Mouse (Mus musculus) forebrain, embryonic 16.5 days (tissue): ENCODE results near the gene Ulk2. TPM values are rescaled to one million over a fixed set of nuclear protein-coding genes. Genes with fewer than 3 reads are reported as not detected.
A peak's percentile ranks its signal among the peaks of the same experiment; 100 is the strongest.

Source experiments
- ATAC-seq: fragments of 200-750 bp; cut with Nextera tagmentation; 2 replicates; pipeline ENCODE4 v1.8.0; 2017; ENCODE audit warnings: mild to moderate bottlenecking, moderate library complexity
- H3K27ac ChIP-seq: fragments of 300-500 bp; sonication (generic); 2 replicates; pipeline ENCODE4 v1.5.1; 2014; ENCODE audit warnings: low read length, control low read depth
- H3K27me3 ChIP-seq: fragments of 300-500 bp; sonication (generic); replicated peaks from 2 replicates; pipeline ENCODE4 v1.6.1; 2014; ENCODE audit warnings: low read length; ENCODE audit not compliant: control insufficient read depth, insufficient read depth
- H3K36me3 ChIP-seq: fragments of 300-500 bp; sonication (generic); 2 replicates; pipeline ENCODE4 v1.6.1; 2014; ENCODE audit not compliant: control insufficient read depth, insufficient read depth
- H3K4me1 ChIP-seq: fragments of 300-500 bp; sonication (generic); replicated peaks from 2 replicates; pipeline ENCODE4 v1.6.1; 2014; ENCODE audit warnings: low read length; ENCODE audit not compliant: control insufficient read depth, insufficient read depth
- H3K4me2 ChIP-seq: fragments of 300-500 bp; sonication (generic); 2 replicates; pipeline ENCODE4 v1.6.1; 2014; ENCODE audit warnings: mild to moderate bottlenecking, low read length, control low read depth
- H3K4me3 ChIP-seq: fragments of 300-500 bp; sonication (generic); replicated peaks from 2 replicates; pipeline ENCODE4 v1.5.1; 2014; ENCODE audit warnings: mild to moderate bottlenecking, low read length, control low read depth
- H3K9ac ChIP-seq: fragments of 300-500 bp; sonication (generic); replicated peaks from 2 replicates; pipeline ENCODE4 v1.6.1; 2014; ENCODE audit warnings: low read depth, low read length, control low read depth
- H3K9me3 ChIP-seq: fragments of 300-500 bp; sonication (generic); 2 replicates; pipeline ENCODE4 v1.6.1; 2016; ENCODE audit warnings: low read length; ENCODE audit not compliant: control insufficient read depth
- WGBS: fragments of 180-500 bp; shearing (Covaris S2); extraction: QIAGEN DNeasy Blood & Tissue Kit; methylation state at CpG from one replicate; pipeline ENCODE4 v1.1.7; 2014; 5-methylcytosine and 5-hydroxymethylcytosine counted together
- polyA plus RNA-seq: library from polyadenylated mRNA; unstranded; fragments of >200 nt; fragmentation: Nextera tagmentation; extraction: Ambion mirVana; gene quantifications from 2 replicates; pipeline ENCODE4 v1.2.1, GENCODE M21; 2015

Gene Ulk2
- polyA plus RNA-seq = 38.7 and 41.3 TPM in 2 replicates

- no peaks in the 10 kb centered on the region for H3K36me3 ChIP-seq
- peak within 1 kb of the TSS; percentile 83 for H3K4me2 ChIP-seq
- no peaks in the 10 kb centered on the region for H3K27me3 ChIP-seq
- H3K9me3 ChIP-seq = no peaks in the 10 kb centered on the region
- H3K4me1 ChIP-seq = peaks cover 21% of the 10 kb centered on the region
- peak; percentile 94 for ATAC-seq
- H3K9ac ChIP-seq = peak within 1 kb of the TSS; percentile 100
- H3K4me3 ChIP-seq = peak within 1 kb of the TSS; percentile 98
- peak within 1 kb of the TSS; percentile 98 for H3K27ac ChIP-seq
- 0% methylated on average over 54 of the region's 58 CpGs for WGBS
Observed at GRCm38 (mm10) chr11:61854988-61855411, at the start of gene Ulk2. Gene Ulk2 (minus strand): TSS chr11:61855073.

- H3K27ac ChIP-seq = no peak overlapping the region
- no peaks in the 10 kb centered on the region for H3K4me1 ChIP-seq
- H3K27me3 ChIP-seq = no peaks in the 10 kb centered on the region
- H3K9me3 ChIP-seq = no peaks in the 10 kb centered on the region
- ATAC-seq = no peak
- no peak overlapping the region for H3K9ac ChIP-seq
- no peak overlapping the region for H3K4me2 ChIP-seq
- 82% methylated on average over 5 of the region's 5 CpGs for WGBS
- H3K36me3 ChIP-seq = peaks cover 9% of the 10 kb centered on the region
- H3K4me3 ChIP-seq = no peak overlapping the region
Observed at GRCm38 (mm10) chr11:61882183-61882582, 27.3 kb upstream of the Ulk2 start.

- H3K4me2 ChIP-seq = no peak overlapping the region
- no peaks in the 10 kb centered on the region for H3K4me1 ChIP-seq
- H3K9ac ChIP-seq = no peak overlapping the region
- no peak overlapping the region for H3K27ac ChIP-seq
- no peaks in the 10 kb centered on the region for H3K27me3 ChIP-seq
- H3K4me3 ChIP-seq = no peak overlapping the region
- no peak for ATAC-seq
- H3K36me3 ChIP-seq = peaks cover 12% of the 10 kb centered on the region
- no peaks in the 10 kb centered on the region for H3K9me3 ChIP-seq
Observed at GRCm38 (mm10) chr11:61879921-61880320, 25.0 kb upstream of the Ulk2 start.

GRCm38 (mm10) chr11:61871881-61872280, 17.0 kb upstream of the Ulk2 start:
- no peak overlapping the region for H3K9ac ChIP-seq
- H3K4me3 ChIP-seq = no peak overlapping the region
- no peak overlapping the region for H3K27ac ChIP-seq
- 87% methylated on average over 5 of the region's 5 CpGs for WGBS
- no peaks in the 10 kb centered on the region for H3K9me3 ChIP-seq
- no peak overlapping the region for H3K4me2 ChIP-seq
- H3K4me1 ChIP-seq = no peaks in the 10 kb centered on the region
- H3K27me3 ChIP-seq = no peaks in the 10 kb centered on the region
- peaks cover 25% of the 10 kb centered on the region for H3K36me3 ChIP-seq
- no peak for ATAC-seq

- H3K4me3 ChIP-seq = no peak overlapping the region
- H3K9ac ChIP-seq = no peak overlapping the region
- no peak overlapping the region for H3K4me2 ChIP-seq
- H3K4me1 ChIP-seq = no peaks in the 10 kb centered on the region
- 0 out of 2 replicates have a peak, but pooled peaks cover 4% of the 10 kb centered on the region for H3K36me3 ChIP-seq
- no peaks in the 10 kb centered on the region for H3K9me3 ChIP-seq
- H3K27ac ChIP-seq = no peak overlapping the region
- ATAC-seq = no peak
- no peaks in the 10 kb centered on the region for H3K27me3 ChIP-seq
Observed at GRCm38 (mm10) chr11:61866856-61867255, 12.0 kb upstream of the Ulk2 start.

- Histone ChIP-seq H3K9me3 (no peaks in the 10 kb centered on the region), H3K4me3 (no peak overlapping the region), H3K4me2 (no peak overlapping the region), H3K4me1 (no peaks in the 10 kb centered on the region), H3K27me3 (no peaks in the 10 kb centered on the region), H3K27ac (no peak overlapping the region), H3K9ac (no peak overlapping the region), H3K36me3 (no peaks in the 10 kb centered on the region)
- 78% methylated on average over 6 of the region's 6 CpGs for WGBS
- no peak for ATAC-seq
Observed at GRCm38 (mm10) chr11:61861781-61862547, 7.1 kb upstream of the Ulk2 start.

GRCm38 (mm10) chr11:61859316-61859715, 4.4 kb upstream of the Ulk2 start:
- H3K27ac ChIP-seq = no peak overlapping the region
- no peaks in the 10 kb centered on the region for H3K27me3 ChIP-seq
- H3K4me3 ChIP-seq = no peak overlapping the region
- WGBS = 82% methylated on average over 1 of the region's 1 CpGs
- peaks cover 4% of the 10 kb centered on the region; the same call in 1 of the 2 replicates for H3K4me1 ChIP-seq
- H3K36me3 ChIP-seq = no peaks in the 10 kb centered on the region
- no peak overlapping the region for H3K9ac ChIP-seq
- ATAC-seq = no peak
- no peak overlapping the region for H3K4me2 ChIP-seq
- H3K9me3 ChIP-seq = no peaks in the 10 kb centered on the region

- H3K4me2 ChIP-seq = peak overlapping the region; percentile 68
- 43% methylated on average over 6 of the region's 6 CpGs for WGBS
- peaks cover 17% of the 10 kb centered on the region for H3K4me1 ChIP-seq
- no peak for ATAC-seq
- peak overlapping the region; percentile 100 for H3K9ac ChIP-seq
- no peaks in the 10 kb centered on the region for H3K9me3 ChIP-seq
- H3K27ac ChIP-seq = peak overlapping the region; percentile 98
- H3K4me3 ChIP-seq = peak overlapping the region; percentile 98
- no peaks in the 10 kb centered on the region for H3K36me3 ChIP-seq
- H3K27me3 ChIP-seq = no peaks in the 10 kb centered on the region
Observed at GRCm38 (mm10) chr11:61855539-61855938, 666 bp upstream of the Ulk2 start.

- Histone ChIP-seq H3K27me3 (no peaks in the 10 kb centered on the region), H3K27ac (peak overlapping the region; percentile 98), H3K9ac (peak overlapping the region; percentile 100), H3K9me3 (no peaks in the 10 kb centered on the region), H3K4me2 (peak overlapping the region; percentile 83), H3K4me3 (peak overlapping the region; percentile 98), H3K36me3 (no peaks in the 10 kb centered on the region; the same call in 1 of the 2 replicates), H3K4me1 (peaks cover 21% of the 10 kb centered on the region)
- peak; percentile 93 for ATAC-seq
- WGBS = 0% methylated on average over 72 of the region's 87 CpGs
Observed at GRCm38 (mm10) chr11:61854211-61854987, 474 bp downstream of the Ulk2 start.
